Mouse (Mus musculus) bone marrow, adult 2 months (tissue): Measurements from ENCODE around the gene Cttnbp2.

Experiments
- CTCF ChIP-seq: fragments of 200-500 bp; IDR thresholded peaks from 2 replicates; pipeline ENCODE4 v1.5.1; 2011; ENCODE audit warnings: low read length, control low read depth; ENCODE audit not compliant: control insufficient read depth, insufficient read depth
- POLR2A ChIP-seq: fragments of 200-500 bp; IDR thresholded peaks from 2 replicates; pipeline ENCODE4 v1.6.1; 2011; ENCODE audit warnings: low read depth, mild to moderate bottlenecking, control low read depth, low read length, borderline replicate concordance; ENCODE audit not compliant: control insufficient read depth

- TF ChIP-seq CTCF (no peak), POLR2A (no peak)
Observed at GRCm38 (mm10) chr6:18474541-18474940, 40.1 kb downstream of the Cttnbp2 start.
